Mouse (Mus musculus) embryonic fibroblast, embryonic 13.5 days (primary cell): ENCODE data around the gene Ywhaq.

Experiments
- CTCF ChIP-seq: IDR thresholded peaks from 2 replicates; pipeline ENCODE4 v1.5.1; 2011; ENCODE audit warnings: mild to moderate bottlenecking, control low read depth, low read length, moderate library complexity, borderline replicate concordance; ENCODE audit not compliant: insufficient read depth
- POLR2A ChIP-seq: IDR thresholded peaks from 2 replicates; pipeline ENCODE4 v1.6.1; 2011; ENCODE audit warnings: low read depth, mild to moderate bottlenecking, control low read depth, low read length, moderate library complexity

DNA sequence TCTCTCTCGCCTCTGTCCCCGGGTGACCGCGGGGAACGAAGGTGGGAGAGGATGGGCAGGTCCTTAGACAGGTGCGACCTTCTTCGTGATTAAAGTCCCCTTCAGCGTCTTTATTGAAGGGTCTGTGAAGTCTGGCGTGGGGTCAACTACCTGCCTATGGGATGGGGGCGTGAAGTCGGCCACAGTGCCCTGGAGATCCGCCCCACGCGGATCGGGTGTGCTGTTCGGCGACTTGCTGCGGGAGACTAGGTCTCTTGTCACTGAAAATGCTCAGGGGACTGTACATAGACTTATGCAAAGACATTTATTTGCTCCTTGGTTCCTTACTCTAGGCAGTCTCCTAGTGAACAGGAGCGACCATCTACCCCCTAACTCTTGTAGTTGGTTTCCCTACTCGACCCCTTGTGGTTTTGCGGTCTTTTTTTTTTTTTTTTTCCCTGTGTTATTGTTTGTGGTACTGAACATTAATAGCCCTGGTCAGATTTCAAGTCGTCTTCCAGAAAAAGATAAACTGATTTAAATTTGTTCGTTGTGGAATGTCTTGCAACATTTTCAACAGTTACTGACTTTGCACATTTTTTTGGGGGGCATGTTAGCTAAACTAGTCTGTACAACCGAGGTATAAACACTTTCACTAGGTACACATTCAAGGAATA lies 43.5 kb downstream of the Ywhaq start:
- TF ChIP-seq CTCF (no peak), POLR2A (no peak)
